Mouse (Mus musculus): Measurements from ENCODE around the gene Ppm1b.

- no peak for TF ChIP-seq CTCF (IDR thresholded peaks at IDR 0.05; ENCODE audit: low read depth, low read length)
- TF ChIP-seq POLR2A (IDR thresholded peaks at IDR 0.05; ENCODE audit: borderline replicate concordance, low read depth, low read length) = no peak
Observed at GRCm38 (mm10) chr17:84933968-84934367, 22.6 kb upstream of the Ppm1b start.
